Comparison of ENCODE assay signal across 21 mouse cellular contexts in genomic region chr3:21744107-21744506, GRCm38 (mm10).
DNase-seq lines count a peak whose midpoint lies in the region; ATAC-seq and TF ChIP-seq lines count a peak whose summit lies in the region.
"Had no signal": no experiment of that assay in that cellular context is flagged by ENCODE, and none has a peak within 500 bp of the region (broad histone marks: within the 10 kb centered on the region; RNA-seq: fewer than 3 reads in every experiment).

No protein-coding gene starts in this region.

- TF ChIP-seq EP300 in liver, postnatal 0 days (IDR thresholded peaks at IDR 0.05; ENCODE audit: low read depth) = no peak

- H3K4me3 ChIP-seq in intestine, postnatal 0 days (ENCODE audit: low read depth, low read length) = no peak overlapping the region
- no peak overlapping the region for H3K4me3 ChIP-seq in intestine, embryonic 15.5 days (replicated peaks)
- no peak overlapping the region for H3K4me3 ChIP-seq in liver, postnatal 0 days (ENCODE audit: low read depth, low read length)
- H3K4me3 ChIP-seq in liver, embryonic 11.5 days (ENCODE audit: low read depth, low read length) = no peak overlapping the region

- TF ChIP-seq CTCF in intestine, postnatal 0 days (IDR thresholded peaks at IDR 0.05; ENCODE audit: low read depth) = no peak
- no peak for TF ChIP-seq CTCF in liver, postnatal 0 days (IDR thresholded peaks at IDR 0.05; ENCODE audit: low read depth)

- H3K27me3 ChIP-seq in intestine, postnatal 0 days (replicated peaks; ENCODE audit: control insufficient read depth, insufficient read depth, low read length) = no peaks in the 10 kb centered on the region
- no peaks in the 10 kb centered on the region for H3K27me3 ChIP-seq in intestine, embryonic 15.5 days (replicated peaks)
- no peaks in the 10 kb centered on the region for H3K27me3 ChIP-seq in liver, postnatal 0 days (ENCODE audit: insufficient read depth, low read length)
- no peaks in the 10 kb centered on the region for H3K27me3 ChIP-seq in liver, embryonic 11.5 days (replicated peaks; ENCODE audit: control insufficient read depth, insufficient read depth, low read length)
- H3K27me3 ChIP-seq: CH12.LX, Patski had no signal

- peak; percentile 61 for ATAC-seq in intestine, postnatal 0 days
- ATAC-seq in intestine, embryonic 15.5 days = no peak
- ATAC-seq in liver, postnatal 0 days = peak; percentile 65
- ATAC-seq in liver, embryonic 11.5 days (replicated peaks; ENCODE audit: low FRiP score) = no peak
- ATAC-seq: activated CD4-positive, CD25-positive, alpha-beta regulatory T cell, adult 4 months; CD4-positive, CD25-positive, alpha-beta regulatory T cell, adult 4 months; Patski had no signal

- H3K9ac ChIP-seq in intestine, postnatal 0 days (ENCODE audit: low read depth, low read length) = no peak overlapping the region
- no peak overlapping the region for H3K9ac ChIP-seq in intestine, embryonic 15.5 days
- no peak overlapping the region for H3K9ac ChIP-seq in liver, postnatal 0 days (replicated peaks)
- H3K9ac ChIP-seq in liver, embryonic 11.5 days (ENCODE audit: low read depth, low read length) = no peak overlapping the region

- H3K27ac ChIP-seq in intestine, postnatal 0 days (ENCODE audit: low read depth, low read length) = no peak overlapping the region
- no peak overlapping the region for H3K27ac ChIP-seq in intestine, embryonic 15.5 days
- H3K27ac ChIP-seq in liver, postnatal 0 days (ENCODE audit: low read depth) = no peak overlapping the region
- no peak overlapping the region for H3K27ac ChIP-seq in liver, embryonic 11.5 days (ENCODE audit: low read depth, low read length)

- WGBS in intestine, postnatal 0 days = 79% methylated on average over 1 of the region's 1 CpGs
- WGBS in intestine, embryonic 15.5 days = 85% methylated on average over 1 of the region's 1 CpGs
- 70% methylated on average over 1 of the region's 1 CpGs for WGBS in liver, postnatal 0 days (ENCODE audit: insufficient replicate concordance)
- 87% methylated on average over 1 of the region's 1 CpGs for WGBS in liver, embryonic 11.5 days
- WGBS in large intestine, adult 2 months = 61% methylated on average over 1 of the region's 1 CpGs

- no peak for DNase-seq in liver, postnatal 0 days
- DNase-seq in liver, embryonic 11.5 days (ENCODE audit: low spot score) = no peak
- DNase-seq in large intestine, adult 2 months (ENCODE audit: low read depth, low spot score) = peak; percentile 16
- DNase-seq in thymus, postnatal 10 days (ENCODE audit: low spot score in 2 of 2) = no peak
- DNase-seq: adrenal gland, adult 2 months; adrenal gland, adult 8-10 months; adrenal gland, postnatal 10 days; adrenal gland, postnatal 14 days; adrenal gland, postnatal 25 days; adrenal gland, postnatal 36 days; B cell, adult 2 months; cerebellum, adult 11 months; cerebellum, adult 11-12 months; cerebellum, adult 18-20 months had no signal

- H3K36me3 ChIP-seq in intestine, postnatal 0 days (ENCODE audit: control insufficient read depth, insufficient read depth) = no peaks in the 10 kb centered on the region
- no peaks in the 10 kb centered on the region for H3K36me3 ChIP-seq in intestine, embryonic 15.5 days
- no peaks in the 10 kb centered on the region for H3K36me3 ChIP-seq in liver, postnatal 0 days (replicated peaks; ENCODE audit: insufficient read depth, low read length)
- no peaks in the 10 kb centered on the region for H3K36me3 ChIP-seq in liver, embryonic 11.5 days (ENCODE audit: control insufficient read depth, insufficient read depth, low read length)
- H3K36me3 ChIP-seq: G1E had no signal

- no peak overlapping the region for H3K4me2 ChIP-seq in intestine, postnatal 0 days (replicated peaks; ENCODE audit: low read depth)
- H3K4me2 ChIP-seq in intestine, embryonic 15.5 days (replicated peaks) = no peak overlapping the region
- H3K4me2 ChIP-seq in liver, postnatal 0 days (ENCODE audit: low read depth, low read length) = no peak overlapping the region
- no peak overlapping the region for H3K4me2 ChIP-seq in liver, embryonic 11.5 days

- no peaks in the 10 kb centered on the region for H3K4me1 ChIP-seq in intestine, postnatal 0 days (replicated peaks; ENCODE audit: control insufficient read depth, insufficient read depth, low read length)
- H3K4me1 ChIP-seq in intestine, embryonic 15.5 days (replicated peaks) = no peaks in the 10 kb centered on the region
- no peaks in the 10 kb centered on the region for H3K4me1 ChIP-seq in liver, postnatal 0 days (ENCODE audit: insufficient read depth)
- H3K4me1 ChIP-seq in liver, embryonic 11.5 days (replicated peaks; ENCODE audit: control insufficient read depth, insufficient read depth, low read length) = no peaks in the 10 kb centered on the region

- H3K9me3 ChIP-seq in intestine, postnatal 0 days (ENCODE audit: control insufficient read depth) = no peaks in the 10 kb centered on the region
- H3K9me3 ChIP-seq in intestine, embryonic 15.5 days = no peaks in the 10 kb centered on the region
- no peaks in the 10 kb centered on the region for H3K9me3 ChIP-seq in liver, postnatal 0 days (ENCODE audit: low read length)
- no peaks in the 10 kb centered on the region for H3K9me3 ChIP-seq in liver, embryonic 11.5 days (ENCODE audit: control insufficient read depth, low read length)
- H3K9me3 ChIP-seq: G1E had no signal

Comparison
In these comparisons a context has a peak if more than half of its experiments do, and no peak if none do; other contexts are left out.
1. ATAC-seq: peak in intestine, postnatal 0 days (single experiment) and liver, postnatal 0 days (single experiment); none in intestine, embryonic 15.5 days (single experiment) and liver, embryonic 11.5 days (single experiment).